ENCODE assay signal across 31 mouse cellular contexts in the genomic region with DNA sequence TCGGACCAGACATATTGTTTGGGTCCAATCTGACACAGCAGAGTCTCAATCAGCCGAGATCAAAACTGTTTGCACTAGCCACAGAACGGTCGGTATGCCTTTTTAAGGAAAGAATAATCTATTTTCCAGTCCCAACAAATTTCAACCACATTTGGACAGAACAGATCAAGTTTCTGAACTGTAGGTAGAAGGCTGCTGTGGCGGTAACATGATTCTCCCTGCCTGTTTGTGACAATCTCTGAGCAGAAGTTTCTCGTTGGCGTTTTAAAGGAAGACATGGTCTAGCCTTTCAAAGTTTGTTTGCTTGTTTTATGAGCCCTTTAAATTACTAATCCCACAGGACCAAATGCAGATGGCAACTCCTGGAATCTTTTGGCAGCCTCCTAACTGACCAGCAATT.
DNase-seq lines count a peak whose midpoint lies in the region; ATAC-seq lines count a peak whose summit lies in the region.
"Had no signal": no experiment of that assay in that cellular context is flagged by ENCODE, and none has a peak within 500 bp of the region (broad histone marks: within the 10 kb centered on the region; RNA-seq: fewer than 3 reads in every experiment).

No protein-coding gene starts in this region.

- 0 out of 2 replicates have a peak, but pooled peaks have one; percentile 9 for ATAC-seq in kidney, embryonic 15.5 days (replicated peaks; ENCODE audit: low FRiP score)
- ATAC-seq in CD4-positive, CD25-positive, alpha-beta regulatory T cell, adult 4 months, result no peak
- ATAC-seq: forebrain, embryonic 15.5 days; inflammation-experienced regulatory T-cells, adult 6 months; midbrain, embryonic 15.5 days had no signal

- H3K27me3 ChIP-seq in kidney, embryonic 15.5 days, result no peaks in the 10 kb centered on the region
- H3K27me3 ChIP-seq in embryonic facial prominence, embryonic 10.5 days (replicated peaks; ENCODE audit: low read depth, poor library complexity, severe bottlenecking), result 0 out of 2 replicates have a peak, but pooled peaks cover 3% of the 10 kb centered on the region
- H3K27me3 ChIP-seq: forebrain, embryonic 15.5 days; heart, embryonic 13.5 days; hindbrain, embryonic 15.5 days; limb, embryonic 15.5 days; liver, embryonic 13.5 days; midbrain, embryonic 15.5 days; neural tube, embryonic 15.5 days had no signal

- no peaks in the 10 kb centered on the region for H3K4me1 ChIP-seq in kidney, embryonic 15.5 days
- peaks cover 51% of the 10 kb centered on the region for H3K4me1 ChIP-seq in embryonic facial prominence, embryonic 10.5 days
- H3K4me1 ChIP-seq: heart, embryonic 13.5 days; liver, embryonic 13.5 days had no signal

- no peaks in the 10 kb centered on the region for H3K9me3 ChIP-seq in kidney, embryonic 15.5 days (replicated peaks)
- H3K9me3 ChIP-seq in embryonic facial prominence, embryonic 10.5 days, result no peaks in the 10 kb centered on the region
- H3K9me3 ChIP-seq: forebrain, embryonic 10.5 days; forebrain, embryonic 15.5 days; heart, embryonic 13.5 days; hindbrain, embryonic 10.5 days; hindbrain, embryonic 15.5 days; limb, embryonic 15.5 days; liver, embryonic 13.5 days; midbrain, embryonic 10.5 days; midbrain, embryonic 15.5 days; neural tube, embryonic 15.5 days had no signal

- H3K36me3 ChIP-seq in kidney, embryonic 15.5 days, result no peaks in the 10 kb centered on the region
- no peaks in the 10 kb centered on the region for H3K36me3 ChIP-seq in embryonic facial prominence, embryonic 10.5 days (replicated peaks)
- H3K36me3 ChIP-seq: forebrain, embryonic 10.5 days; forebrain, embryonic 15.5 days; heart, embryonic 13.5 days; hindbrain, embryonic 10.5 days; hindbrain, embryonic 15.5 days; limb, embryonic 15.5 days; liver, embryonic 13.5 days; midbrain, embryonic 10.5 days; midbrain, embryonic 15.5 days; neural tube, embryonic 15.5 days had no signal

- WGBS in kidney, embryonic 15.5 days, result 11% methylated on average over 7 of the region's 7 CpGs
- WGBS in embryonic facial prominence, embryonic 10.5 days, result 25% methylated on average over 7 of the region's 7 CpGs

- no peak for DNase-seq in kidney, adult 11 months
- peak; percentile 39 for DNase-seq in embryonic facial prominence, embryonic 10.5 days (ENCODE audit: low spot score)
- peak; percentile 59 for DNase-seq in forelimb bud, embryonic 11.5 days (ENCODE audit: low read depth, low spot score)
- no peak for DNase-seq in heart, postnatal 25 days (ENCODE audit: low spot score)
- DNase-seq in spleen, adult 18-20 months, result no peak
- DNase-seq: adrenal gland, postnatal 25 days; cerebellum, adult 11-12 months; cerebellum, postnatal 10 days; heart, postnatal 10 days; kidney, adult 2 months; kidney, postnatal 14 days; liver, embryonic 13.5 days; lung, adult 18-20 months; lung, postnatal 10 days; right cerebral cortex, postnatal 4 days; thymus, adult 2 months; thymus, postnatal 36 days had no signal

- no peak overlapping the region for H3K9ac ChIP-seq in kidney, embryonic 15.5 days
- H3K9ac ChIP-seq: forebrain, embryonic 15.5 days; heart, embryonic 13.5 days; hindbrain, embryonic 15.5 days; limb, embryonic 15.5 days; liver, embryonic 13.5 days; midbrain, embryonic 15.5 days; neural tube, embryonic 15.5 days had no signal

- intact Hi-C loops in heart, postnatal 25 days (cut with DNase I), result no loop called here

- H3K4me3 ChIP-seq in kidney, embryonic 15.5 days (replicated peaks), result no peak overlapping the region
- H3K4me3 ChIP-seq in embryonic facial prominence, embryonic 10.5 days, result no peak overlapping the region
- H3K4me3 ChIP-seq: forebrain, embryonic 10.5 days; forebrain, embryonic 15.5 days; heart, embryonic 13.5 days; hindbrain, embryonic 10.5 days; hindbrain, embryonic 15.5 days; layer of hippocampus, adult 2 months; left cerebral cortex, adult 2 months; limb, embryonic 15.5 days; liver, embryonic 13.5 days; midbrain, embryonic 10.5 days; midbrain, embryonic 15.5 days; neural tube, embryonic 15.5 days had no signal

- no peak overlapping the region for H3K27ac ChIP-seq in kidney, embryonic 15.5 days
- peak overlapping the region; percentile 57 for H3K27ac ChIP-seq in embryonic facial prominence, embryonic 10.5 days (replicated peaks)
- H3K27ac ChIP-seq: forebrain, embryonic 10.5 days; forebrain, embryonic 15.5 days; heart, embryonic 13.5 days; hindbrain, embryonic 10.5 days; hindbrain, embryonic 15.5 days; layer of hippocampus, adult 2 months; left cerebral cortex, adult 2 months; limb, embryonic 15.5 days; liver, embryonic 13.5 days; midbrain, embryonic 10.5 days; midbrain, embryonic 15.5 days; neural tube, embryonic 15.5 days had no signal

- H3K4me2 ChIP-seq in kidney, embryonic 15.5 days, result no peak overlapping the region; the same call in 1 of the 2 replicates
- H3K4me2 ChIP-seq: forebrain, embryonic 15.5 days; heart, embryonic 13.5 days; hindbrain, embryonic 15.5 days; limb, embryonic 15.5 days; liver, embryonic 13.5 days; midbrain, embryonic 15.5 days; neural tube, embryonic 15.5 days had no signal

Comparison
In these comparisons a context has a peak if more than half of its experiments do, and no peak if none do; other contexts are left out.
1. DNase-seq: peak in embryonic facial prominence, embryonic 10.5 days (single experiment) and forelimb bud, embryonic 11.5 days (single experiment); none in kidney, adult 11 months (single experiment), heart, postnatal 25 days (single experiment) and spleen, adult 18-20 months (0 of 2).